Mouse (Mus musculus): Measurements from ENCODE around the gene Polr3h. TPM values are rescaled to one million over a fixed set of nuclear protein-coding genes. Genes with fewer than 3 reads are reported as not detected.

Gene Polr3h
- total and polyA plus RNA-seq, 3 experiments = 40.5 to 224 (median 59.3) TPM

GRCm38 (mm10) chr15:81964262-81964661 is 38.2 kb upstream of the Polr3h start:
- no peak for DNase-seq (ENCODE audit: extremely low read depth)
- H3K4me3 ChIP-seq (replicated peaks in 1 of 3; ENCODE audit: low read depth in 2 of 3, low read length in 2 of 3, poor library complexity in 1 of 3) = no peak overlapping the region
- no peaks in the 10 kb centered on the region for H3K36me3 ChIP-seq (replicated peaks in 1 of 2; ENCODE audit: control insufficient read depth in 1 of 2, insufficient read depth in 1 of 2, low read length in 1 of 2)
- no peaks in the 10 kb centered on the region for H3K27me3 ChIP-seq (replicated peaks)
- H3K4me1 ChIP-seq (ENCODE audit: control insufficient read depth in 1 of 2, insufficient read depth in 2 of 2) = peaks cover 21 to 45% of the 10 kb centered on the region in 2 experiments
- in situ Hi-C loops (cut with MboI; ENCODE audit: low pct_ligation_motif_present, low pct_unique_long_range_greater_than_20kb, low sequenced_read_pairs) (no loop called here), dilution Hi-C loops (cut with MboI; ENCODE audit: extremely low pct_ligation_motif_present, extremely low pct_unique_long_range_greater_than_20kb, low sequenced_read_pairs) (no loop called here)
- no peak overlapping the region for H3K9ac ChIP-seq (ENCODE audit: insufficient read depth, low read depth)
- no peak overlapping the region for H3K27ac ChIP-seq (ENCODE audit: insufficient read depth, low read depth)
- TF ChIP-seq USF1 (IDR thresholded peaks at IDR 0.05; ENCODE audit: low read depth, low read length) (no peak), HCFC1 (IDR thresholded peaks at IDR 0.05; ENCODE audit: low read depth, low read length) (no peak), EP300 (IDR thresholded peaks at IDR 0.05; ENCODE audit: low read length) (no peak), MEF2A (IDR thresholded peaks at IDR 0.05; ENCODE audit: borderline replicate concordance, low read depth, low read length) (no peak)
- peaks cover 3% of the 10 kb centered on the region for H3K9me3 ChIP-seq (replicated peaks; ENCODE audit: low read length)
- H3K79me2 ChIP-seq (replicated peaks; ENCODE audit: control insufficient read depth, extremely low read depth, insufficient read depth, poor library complexity, severe bottlenecking) = peaks cover 3% of the 10 kb centered on the region; the same call in 1 of the 2 replicates
- H3K4me2 ChIP-seq (ENCODE audit: insufficient read depth, low read depth, poor library complexity, severe bottlenecking) = no peak overlapping the region

DNA sequence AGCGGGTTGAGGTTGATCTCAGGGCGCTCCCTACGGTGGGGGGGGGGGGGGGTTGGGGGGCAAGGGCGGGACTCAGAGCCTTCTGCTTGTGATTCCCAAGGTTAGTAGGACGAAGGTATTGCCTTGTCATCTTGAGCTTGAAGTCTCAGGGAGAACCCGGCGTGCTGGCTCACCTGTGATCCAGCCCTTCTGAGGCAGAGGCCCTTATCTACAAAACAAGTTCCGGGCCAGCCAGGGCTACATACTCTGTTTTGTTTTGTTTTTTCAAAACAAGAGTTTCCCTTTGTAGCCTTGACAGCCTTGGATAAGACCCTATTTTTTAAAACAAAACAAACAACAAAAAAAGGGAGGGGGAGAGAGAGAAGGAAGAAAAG is 35.0 kb upstream of the Polr3h start:
- dilution Hi-C loops (cut with MboI; ENCODE audit: extremely low pct_ligation_motif_present, extremely low pct_unique_long_range_greater_than_20kb, low sequenced_read_pairs) = no loop called here
- Histone ChIP-seq H3K4me2 (ENCODE audit: insufficient read depth, low read depth, poor library complexity, severe bottlenecking) (peak overlapping the region; percentile 76), H3K36me3 (replicated peaks in 1 of 2; ENCODE audit: control insufficient read depth in 1 of 2, insufficient read depth in 1 of 2, low read length in 1 of 2) (peaks cover 11 to 27% of the 10 kb centered on the region in 2 experiments), H3K4me1 (ENCODE audit: control insufficient read depth in 1 of 2, insufficient read depth in 2 of 2) (peaks cover 4 to 34% of the 10 kb centered on the region in 2 experiments; a peak in 3 of 4 replicates), H3K79me2 (replicated peaks; ENCODE audit: control insufficient read depth, extremely low read depth, insufficient read depth, poor library complexity, severe bottlenecking) (peaks cover 18% of the 10 kb centered on the region), H3K4me3 (replicated peaks in 1 of 3; ENCODE audit: low read depth in 2 of 3, low read length in 2 of 3, poor library complexity in 1 of 3) (peak overlapping the region; percentile 44 to 54 (median 47)), H3K9ac (ENCODE audit: insufficient read depth, low read depth) (peak overlapping the region; percentile 66), H3K27ac (ENCODE audit: insufficient read depth, low read depth) (no peak overlapping the region), H3K27me3 (replicated peaks) (no peaks in the 10 kb centered on the region), H3K9me3 (replicated peaks; ENCODE audit: low read length) (no peaks in the 10 kb centered on the region)
- no peak for DNase-seq (ENCODE audit: extremely low read depth)
- in situ Hi-C loops (cut with MboI; ENCODE audit: low pct_ligation_motif_present, low pct_unique_long_range_greater_than_20kb, low sequenced_read_pairs) = no loop called here
- TF ChIP-seq POLR2AphosphoS2 (IDR thresholded peaks at IDR 0.05; ENCODE audit: low read depth, low read length) (no peak), RAD21 (IDR thresholded peaks at IDR 0.05; ENCODE audit: low read depth, low read length) (no peak), SIN3A (IDR thresholded peaks at IDR 0.05; ENCODE audit: low read length) (no peak), MAFK (IDR thresholded peaks at IDR 0.05; ENCODE audit: insufficient replicate concordance, low read length) (no peak), E2F4 (IDR thresholded peaks at IDR 0.05; ENCODE audit: insufficient replicate concordance, low read depth, low read length) (no peak), JUND (conservative IDR thresholded peaks at IDR 0.05; ENCODE audit: low read depth, low read length) (no peak), ZMIZ1 (IDR thresholded peaks at IDR 0.05; ENCODE audit: low read depth, low read length) (no peak), NRF1 (IDR thresholded peaks at IDR 0.05; ENCODE audit: low read depth, low read length) (no peak), CHD2 (IDR thresholded peaks at IDR 0.05; ENCODE audit: low read length) (no peak)

Data from CH12.LX (cell line).